Mouse (Mus musculus) E14TG2a.4 (cell line): Measurements from ENCODE around the gene Chd3.

Experiments
- H3K27me3 ChIP-seq: 2 replicates; pipeline ENCODE4 v1.6.1; 2014; ENCODE audit warnings: low read length, control low read depth; ENCODE audit not compliant: insufficient read depth
- H3K36me3 ChIP-seq: 2 replicates; pipeline ENCODE4 v1.6.1; 2014; ENCODE audit warnings: low read length, control low read depth; ENCODE audit not compliant: insufficient read depth
- H3K4me1 ChIP-seq: replicated peaks from 2 replicates; pipeline ENCODE4 v1.6.1; 2014; ENCODE audit warnings: low read depth, low read length, control low read depth
- H3K4me3 ChIP-seq: replicated peaks from 2 replicates; pipeline ENCODE4 v1.5.1; 2014; ENCODE audit warnings: mild to moderate bottlenecking, low read length
- H3K9me3 ChIP-seq: 2 replicates; pipeline ENCODE4 v1.6.1; 2014; ENCODE audit warnings: low read length, control low read depth
- CTCF ChIP-seq: conservative IDR thresholded peaks from 2 replicates; pipeline ENCODE4 v1.5.1; 2014; ENCODE audit warnings: low read length
- NANOG ChIP-seq: IDR thresholded peaks from 2 replicates; pipeline ENCODE4 v1.6.1; 2014; ENCODE audit warnings: borderline replicate concordance, low read length, mixed read lengths
- POU5F1 ChIP-seq: IDR thresholded peaks from 2 replicates; pipeline ENCODE4 v1.6.1; 2014; ENCODE audit warnings: low read length, borderline replicate concordance

The Chd3 gene

GRCm38 (mm10) chr11:69384979-69385378 is 15.8 kb upstream of the Chd3 start:
- TF ChIP-seq POU5F1 (no peak), NANOG (no peak), CTCF (no peak)
- no peak overlapping the region for H3K4me3 ChIP-seq
- no peaks in the 10 kb centered on the region for H3K27me3 ChIP-seq

GRCm38 (mm10) chr11:69382478-69383105 is 13.4 kb upstream of the Chd3 start:
- H3K4me1 ChIP-seq = peaks cover 7% of the 10 kb centered on the region
- peaks cover 3% of the 10 kb centered on the region; the same call in 1 of the 2 replicates for H3K36me3 ChIP-seq
- no peaks in the 10 kb centered on the region for H3K27me3 ChIP-seq
- TF ChIP-seq CTCF = no peak
- TF ChIP-seq NANOG = no peak
- no peak for TF ChIP-seq POU5F1
- no peaks in the 10 kb centered on the region for H3K9me3 ChIP-seq
- no peak overlapping the region for H3K4me3 ChIP-seq

More at GRCm38 (mm10) chr11:69384979-69385378, 15.8 kb upstream of the Chd3 start:
- Histone ChIP-seq H3K36me3 (peaks cover 12% of the 10 kb centered on the region), H3K4me1 (peaks cover 14% of the 10 kb centered on the region), H3K9me3 (no peaks in the 10 kb centered on the region)

- Histone ChIP-seq H3K4me1 (peaks cover 7% of the 10 kb centered on the region), H3K36me3 (peaks cover 3% of the 10 kb centered on the region; the same call in 1 of the 2 replicates), H3K27me3 (no peaks in the 10 kb centered on the region), H3K9me3 (no peaks in the 10 kb centered on the region), H3K4me3 (no peak overlapping the region)
- TF ChIP-seq CTCF (no peak), POU5F1 (no peak), NANOG (no peak)
These were observed 12.2 kb upstream of the Chd3 start for GRCm38 (mm10) chr11:69381356-69381755.

GRCm38 (mm10) chr11:69379600-69379999 is 10.4 kb upstream of the Chd3 start:
- TF ChIP-seq POU5F1 (no peak), NANOG (no peak), CTCF (no peak)
- peaks cover 3% of the 10 kb centered on the region; the same call in 1 of the 2 replicates for H3K36me3 ChIP-seq
- no peaks in the 10 kb centered on the region; the same call in 1 of the 2 replicates for H3K27me3 ChIP-seq
- no peak overlapping the region for H3K4me3 ChIP-seq
- H3K4me1 ChIP-seq = peaks cover 7% of the 10 kb centered on the region
- no peaks in the 10 kb centered on the region for H3K9me3 ChIP-seq

- peaks cover 4% of the 10 kb centered on the region; the same call in 1 of the 2 replicates for H3K27me3 ChIP-seq
- no peaks in the 10 kb centered on the region for H3K36me3 ChIP-seq
- H3K4me1 ChIP-seq = peaks cover 13% of the 10 kb centered on the region
- no peak overlapping the region for H3K4me3 ChIP-seq
- H3K9me3 ChIP-seq = no peaks in the 10 kb centered on the region
- no peak for TF ChIP-seq CTCF
These were observed 8.6 kb upstream of the Chd3 start for GRCm38 (mm10) chr11:69377766-69378165.

GRCm38 (mm10) chr11:69375646-69376045 is 6.4 kb upstream of the Chd3 start:
- H3K27me3 ChIP-seq = peaks cover 23% of the 10 kb centered on the region
- no peak overlapping the region for H3K4me3 ChIP-seq
- H3K9me3 ChIP-seq = no peaks in the 10 kb centered on the region
- H3K4me1 ChIP-seq = peaks cover 30% of the 10 kb centered on the region
- no peak for TF ChIP-seq POU5F1
- no peak for TF ChIP-seq NANOG
- H3K36me3 ChIP-seq = no peaks in the 10 kb centered on the region

- H3K9me3 ChIP-seq = no peaks in the 10 kb centered on the region
- peak overlapping the region; percentile 32; the same call in 1 of the 2 replicates for H3K4me3 ChIP-seq
- peaks cover 31% of the 10 kb centered on the region for H3K4me1 ChIP-seq
- TF ChIP-seq CTCF (no peak), POU5F1 (no peak), NANOG (no peak)
- H3K36me3 ChIP-seq = no peaks in the 10 kb centered on the region
- H3K27me3 ChIP-seq = peaks cover 32% of the 10 kb centered on the region
These were observed 4.2 kb upstream of the Chd3 start for GRCm38 (mm10) chr11:69373223-69373965.

GRCm38 (mm10) chr11:69372780-69373170 is 3.6 kb upstream of the Chd3 start:
- no peak overlapping the region for H3K4me3 ChIP-seq
- H3K9me3 ChIP-seq = no peaks in the 10 kb centered on the region
- H3K27me3 ChIP-seq = peaks cover 38% of the 10 kb centered on the region
- peak; percentile 71 for TF ChIP-seq CTCF
- no peak for TF ChIP-seq NANOG
- TF ChIP-seq POU5F1 = no peak
- no peaks in the 10 kb centered on the region for H3K36me3 ChIP-seq
- peaks cover 37% of the 10 kb centered on the region for H3K4me1 ChIP-seq
